Mouse (Mus musculus) kidney, adult 8-10 months (tissue): ENCODE results near the gene Ankrd61.
A peak's percentile ranks its signal among the peaks of the same experiment; 100 is the strongest.

Experiments used
- DNase-seq, 2 experiments: peaks; one replicate each; pipeline ENCODE4 v3.0.0; 2022

The Ankrd61 gene

GRCm38 (mm10) chr5:143897635-143898330 is at the start of gene Ankrd61:
Gene Ankrd61, minus strand, starts transcription at chr5:143897685.
- DNase-seq, result no peak

GRCm38 (mm10) chr5:143943231-143944125 is 46.0 kb upstream of the Ankrd61 start:
- no peak for DNase-seq

DNA sequence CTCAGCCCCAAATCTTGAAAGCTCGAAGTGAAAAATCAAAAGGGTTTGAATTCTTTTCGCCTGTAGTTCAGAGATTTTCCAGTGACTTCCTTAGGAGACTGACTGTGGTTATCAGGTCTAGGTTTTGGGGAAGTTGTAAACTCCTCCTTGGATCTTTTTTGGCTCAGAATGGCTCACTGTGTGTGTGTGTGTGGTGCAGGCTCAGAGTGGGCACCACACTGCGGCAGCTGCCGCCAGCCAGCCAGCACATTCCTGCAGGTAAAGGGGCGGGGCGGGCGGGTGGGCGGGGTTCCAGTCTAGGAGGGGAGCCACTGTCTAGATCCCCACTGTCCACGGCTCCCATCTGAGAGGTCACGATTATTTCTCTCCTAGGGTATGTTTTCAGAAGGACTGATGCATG is 44.1 kb upstream of the Ankrd61 start:
- no peak for DNase-seq

DNA sequence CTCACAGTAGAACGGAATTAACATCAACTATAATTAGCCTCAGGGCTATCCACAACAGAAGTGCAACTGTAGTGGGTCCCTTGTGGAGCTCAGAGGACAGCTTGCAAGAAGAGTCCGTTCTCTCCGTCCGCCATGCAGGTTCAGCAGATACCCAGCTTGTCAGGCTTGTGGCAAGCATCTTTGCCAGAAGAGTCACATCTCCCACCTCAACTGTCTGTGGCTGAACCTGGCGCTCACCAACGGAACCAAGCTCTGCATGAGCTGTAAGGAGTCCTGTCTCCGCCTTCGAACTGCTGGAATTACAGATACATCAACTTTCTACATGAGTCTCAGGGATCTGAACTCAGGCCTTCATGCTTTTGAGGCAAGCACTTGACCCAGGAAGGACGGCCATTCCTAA is 38.7 kb upstream of the Ankrd61 start:
- DNase-seq, result no peak

DNA sequence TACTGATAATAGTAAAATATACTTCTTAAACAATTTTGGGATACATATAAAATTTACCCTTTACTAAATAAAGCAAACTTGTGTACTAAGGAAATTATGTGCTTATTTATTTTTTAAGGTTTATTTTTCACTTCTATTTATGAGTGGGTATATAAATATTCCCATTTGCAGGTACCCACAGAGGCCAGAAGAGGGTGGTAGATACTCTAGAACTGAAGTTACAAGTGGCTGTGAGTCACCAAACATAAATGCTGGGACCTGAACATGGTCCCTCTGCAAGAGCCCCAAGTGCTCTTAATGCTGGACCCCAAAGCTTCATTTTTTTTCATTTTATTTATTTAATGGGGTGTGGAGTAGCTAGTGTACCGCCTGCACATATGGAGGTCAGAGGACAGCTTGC is 36.4 kb upstream of the Ankrd61 start:
- no peak for DNase-seq

- DNase-seq, result no peak
Observed at GRCm38 (mm10) chr5:143933414-143933813, 35.9 kb upstream of the Ankrd61 start.

DNA sequence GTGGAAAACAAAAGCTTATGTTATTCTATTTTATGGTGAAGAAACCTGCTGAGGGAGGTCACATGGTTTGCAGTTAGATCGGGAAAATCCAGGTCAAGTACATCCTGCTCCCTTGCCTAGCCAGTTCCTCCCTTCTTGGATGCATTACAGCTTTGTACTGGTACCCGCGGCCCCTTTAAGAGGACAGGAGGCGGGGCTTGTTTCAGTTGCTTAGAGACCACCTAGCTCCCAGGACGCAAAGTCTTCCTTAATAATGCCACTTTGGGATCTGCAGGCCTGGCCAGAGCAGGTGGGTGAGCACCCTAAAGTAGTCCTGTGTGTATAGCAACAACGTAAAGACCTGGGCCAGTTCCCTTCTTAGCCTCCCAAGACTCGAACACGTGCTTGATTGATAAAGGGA is 35.3 kb upstream of the Ankrd61 start, which contains the start of gene Rsph10b:
Gene Rsph10b, plus strand, starts transcription at position 205 of the 400 bp plus-strand sequence.
- no peak for DNase-seq

GRCm38 (mm10) chr5:143931863-143932580 is 34.5 kb upstream of the Ankrd61 start:
- DNase-seq, result no peak

DNA sequence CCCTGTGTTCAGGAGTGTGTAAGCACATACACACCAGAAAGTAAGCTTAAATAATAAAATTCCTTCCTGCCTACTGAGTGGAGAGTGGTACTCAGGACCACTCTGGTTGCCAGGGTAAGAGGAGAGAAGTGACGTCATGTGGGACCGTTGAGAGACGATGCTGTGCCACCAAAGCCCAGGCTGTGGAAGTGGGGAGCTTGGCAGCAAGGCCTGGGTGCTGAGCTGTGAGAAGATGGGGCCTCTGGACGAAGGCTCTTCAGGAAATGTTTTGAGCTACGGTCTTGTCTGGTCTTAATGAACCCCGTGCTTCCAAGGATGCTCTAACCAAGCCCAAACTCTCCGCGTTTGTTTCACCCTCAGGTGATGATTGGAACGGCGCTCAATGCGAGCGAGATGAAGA is 33.2 kb upstream of the Ankrd61 start:
- no peak for DNase-seq

GRCm38 (mm10) chr5:143929291-143929690 is 31.8 kb upstream of the Ankrd61 start:
- no peak for DNase-seq

DNA sequence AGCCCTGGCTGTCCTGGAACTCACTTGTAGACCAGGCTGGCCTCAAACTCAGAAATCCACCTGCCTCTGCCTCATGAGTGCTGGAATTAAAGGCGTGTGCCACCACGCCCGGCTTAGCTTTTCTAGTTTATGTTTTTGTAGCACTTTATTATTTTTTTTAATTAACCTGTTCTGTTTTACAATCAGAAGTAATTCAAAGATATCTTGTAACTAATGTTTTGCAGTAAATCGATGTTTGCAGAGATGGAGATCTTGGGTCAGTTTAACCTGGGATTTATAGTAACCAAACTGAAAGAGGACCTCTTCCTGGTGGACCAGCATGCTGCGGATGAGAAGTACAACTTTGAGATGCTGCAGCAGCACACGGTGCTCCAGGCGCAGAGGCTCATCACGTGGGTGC is 30.4 kb upstream of the Ankrd61 start, which contains the start of gene Gm42421:
Gene Gm42421, plus strand, starts transcription at position 301 of the 400 bp plus-strand sequence.
- no peak for DNase-seq

DNA sequence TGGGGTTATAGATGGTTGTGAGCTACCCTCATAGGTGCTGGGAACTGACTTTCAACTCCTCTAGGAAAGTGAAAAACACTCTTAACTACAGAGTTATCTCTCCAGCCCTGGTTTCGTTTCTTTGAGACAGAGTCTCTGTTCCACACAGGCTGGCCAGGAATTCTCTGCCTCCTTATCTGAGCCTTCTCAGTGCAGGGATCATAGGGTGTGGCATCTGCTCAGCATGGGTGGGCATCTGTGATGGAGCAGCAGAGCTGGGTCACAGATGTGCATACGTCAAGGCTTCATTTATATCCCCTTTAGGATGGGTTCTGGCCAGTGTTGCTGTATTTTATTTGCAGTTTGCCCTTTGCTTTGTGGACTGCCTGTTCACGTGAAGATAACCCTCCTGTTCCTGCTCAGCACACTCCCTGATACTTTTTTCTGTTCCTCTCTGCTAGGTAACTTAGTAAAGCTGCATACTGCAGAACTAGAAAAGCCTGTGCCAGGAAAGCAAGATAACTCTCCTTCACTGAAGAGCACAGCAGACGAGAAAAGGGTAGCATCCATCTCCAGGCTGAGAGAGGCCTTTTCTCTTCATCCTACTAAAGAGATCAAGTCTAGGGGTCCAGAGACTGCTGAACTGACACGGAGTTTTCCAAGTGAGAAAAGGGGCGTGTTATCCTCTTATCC is 27.4 kb upstream of the Ankrd61 start:
- DNase-seq, result no peak

GRCm38 (mm10) chr5:143918120-143918519 is 20.6 kb upstream of the Ankrd61 start:
- DNase-seq, result no peak

DNA sequence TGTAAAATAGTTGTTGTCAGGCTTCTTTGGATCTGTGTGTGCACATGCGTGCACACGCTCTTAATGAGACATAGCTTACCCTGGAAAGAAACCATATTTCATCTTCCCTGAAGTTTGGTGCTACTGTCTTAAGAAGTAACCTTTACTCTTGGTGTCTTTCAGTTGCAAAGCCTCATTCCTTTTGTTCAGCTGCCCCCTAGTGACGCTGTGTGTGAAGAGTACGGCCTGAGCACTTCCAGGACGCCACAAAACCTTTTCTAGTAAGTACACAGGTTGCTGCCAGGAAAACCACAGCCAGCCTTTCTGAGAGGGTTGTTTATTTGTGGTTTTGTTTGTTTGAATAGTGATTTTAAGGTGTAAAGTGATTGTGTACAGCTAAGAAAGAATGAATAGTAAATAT is 19.9 kb upstream of the Ankrd61 start:
- peak; percentile 51 to 76 for DNase-seq

GRCm38 (mm10) chr5:143916221-143916620 is 18.7 kb upstream of the Ankrd61 start:
- no peak for DNase-seq

DNA sequence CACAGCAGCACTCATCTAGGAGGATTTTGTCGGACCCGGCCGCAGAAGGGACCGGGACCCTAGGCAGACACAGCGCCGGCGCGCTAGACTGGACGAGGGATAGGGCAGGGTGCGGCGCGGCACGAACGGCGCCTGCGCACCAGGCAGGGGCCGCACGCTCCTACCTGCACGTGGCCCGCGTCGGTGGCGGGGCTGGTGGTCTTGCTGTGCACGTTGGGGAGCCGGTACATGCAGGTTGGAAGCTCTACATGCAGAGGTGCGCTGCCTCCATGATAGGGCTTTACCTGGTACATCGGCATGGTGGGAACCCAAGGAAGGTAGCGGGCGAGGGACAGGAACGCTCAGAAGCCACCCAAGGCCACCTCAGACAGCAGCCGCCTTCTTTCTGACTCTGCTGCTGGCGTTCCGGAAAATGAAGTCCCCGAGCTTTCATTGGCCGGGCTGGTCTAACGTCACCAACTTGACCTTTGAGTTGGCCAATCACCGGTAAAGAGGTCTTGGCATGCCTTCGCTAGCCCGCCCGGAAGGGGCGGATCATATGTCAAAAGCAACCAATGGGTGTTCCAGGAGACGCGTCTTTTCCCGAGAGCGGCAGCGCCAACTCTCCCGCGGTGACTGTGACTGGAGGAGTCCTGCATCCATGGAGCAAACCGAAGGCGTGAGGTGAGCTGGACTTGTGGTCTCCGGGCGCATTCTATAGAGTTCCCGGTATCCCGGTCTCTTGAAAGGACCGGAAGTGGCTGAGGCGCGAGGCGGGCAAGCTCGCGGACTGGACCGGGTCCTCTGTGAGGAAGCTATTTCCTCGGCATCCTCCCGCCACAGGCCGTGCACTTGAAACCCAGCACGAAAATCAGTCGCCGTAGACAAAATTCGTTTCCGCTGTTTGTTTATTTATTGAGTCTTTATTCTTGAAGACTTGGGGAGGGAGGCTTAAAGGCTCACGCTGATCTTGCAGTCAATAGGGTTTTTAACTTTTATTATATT is 12.2 kb upstream of the Ankrd61 start, which contains the start of the genes Aimp2 and Pms2:
Gene Aimp2, minus strand, starts transcription at position 431 of the 984 bp plus-strand sequence.
Gene Pms2, plus strand, starts transcription at position 548 of the 984 bp plus-strand sequence.
- peak; percentile 97 to 98 for DNase-seq

DNA sequence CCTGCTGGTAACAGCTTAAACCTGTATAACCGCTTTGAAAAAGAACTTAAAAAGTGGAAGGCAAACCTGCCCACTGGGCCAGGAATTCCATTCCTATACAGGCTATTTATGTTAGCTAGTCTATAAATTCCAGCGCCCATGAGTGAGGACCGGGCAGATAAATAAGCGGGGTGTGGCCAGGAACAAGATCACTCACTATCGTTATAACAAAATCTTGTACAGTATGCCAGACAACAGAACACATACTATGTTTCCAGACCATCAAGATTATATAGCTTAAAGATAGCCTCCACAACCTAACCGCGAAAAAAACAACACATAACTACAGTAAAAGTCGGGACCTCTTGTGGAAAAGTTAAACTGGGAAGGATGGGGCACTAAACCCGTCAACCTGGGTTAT is 11.4 kb upstream of the Ankrd61 start:
- DNase-seq, result no peak

- no peak for DNase-seq
Observed at GRCm38 (mm10) chr5:143906429-143906828, 8.9 kb upstream of the Ankrd61 start.

GRCm38 (mm10) chr5:143903813-143904212 is 6.3 kb upstream of the Ankrd61 start:
- no peak for DNase-seq

DNA sequence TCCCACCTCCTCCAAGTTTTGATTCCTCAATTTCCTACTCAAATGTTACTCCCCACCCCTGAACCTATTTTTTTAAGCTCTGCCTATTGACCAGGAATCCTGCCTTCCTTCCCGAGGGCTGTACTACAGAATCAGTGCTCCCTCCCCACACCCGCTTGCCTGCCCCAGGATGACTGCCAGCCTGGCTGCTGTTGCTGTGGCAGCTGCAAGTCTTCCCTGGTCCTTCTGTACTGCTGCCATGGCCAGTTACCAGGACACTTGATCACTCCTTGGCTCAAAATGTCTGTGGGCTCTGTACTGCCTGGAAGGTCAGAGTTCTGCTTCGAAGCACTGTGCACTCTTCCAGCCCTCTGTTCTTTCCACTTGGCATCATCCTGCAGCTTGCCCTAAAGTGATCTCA is 4.6 kb upstream of the Ankrd61 start:
- no peak for DNase-seq

DNA sequence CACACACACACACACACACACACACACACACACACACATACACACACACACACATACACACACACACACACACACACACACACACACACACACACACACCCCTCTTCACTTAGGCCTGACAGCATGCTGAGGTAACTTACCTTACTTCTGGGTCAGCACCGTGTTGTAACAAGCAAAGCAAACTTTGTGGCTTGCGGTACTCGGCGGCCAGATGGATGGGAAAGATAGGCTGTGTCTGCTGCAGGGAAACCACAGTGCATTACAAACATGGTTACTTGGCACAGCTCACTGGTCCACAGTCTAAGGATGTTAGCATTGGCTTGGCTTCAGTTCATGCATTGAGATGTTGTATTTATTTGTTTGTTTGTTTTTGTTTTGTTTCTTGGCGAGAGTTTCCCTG is 4.1 kb downstream of the Ankrd61 start:
- DNase-seq, result no peak
